Mouse (Mus musculus): ENCODE data around the gene Lhx4. TPM values are rescaled to one million over a fixed set of nuclear protein-coding genes. Genes with fewer than 3 reads are reported as not detected.
A peak's percentile ranks its signal among the peaks of the same experiment; 100 is the strongest.

Gene Lhx4
- total RNA-seq (2021), result not detected
- long read RNA-seq, experiment 1, result 0 reads
- long read RNA-seq, experiment 2, result 0 reads

DNA sequence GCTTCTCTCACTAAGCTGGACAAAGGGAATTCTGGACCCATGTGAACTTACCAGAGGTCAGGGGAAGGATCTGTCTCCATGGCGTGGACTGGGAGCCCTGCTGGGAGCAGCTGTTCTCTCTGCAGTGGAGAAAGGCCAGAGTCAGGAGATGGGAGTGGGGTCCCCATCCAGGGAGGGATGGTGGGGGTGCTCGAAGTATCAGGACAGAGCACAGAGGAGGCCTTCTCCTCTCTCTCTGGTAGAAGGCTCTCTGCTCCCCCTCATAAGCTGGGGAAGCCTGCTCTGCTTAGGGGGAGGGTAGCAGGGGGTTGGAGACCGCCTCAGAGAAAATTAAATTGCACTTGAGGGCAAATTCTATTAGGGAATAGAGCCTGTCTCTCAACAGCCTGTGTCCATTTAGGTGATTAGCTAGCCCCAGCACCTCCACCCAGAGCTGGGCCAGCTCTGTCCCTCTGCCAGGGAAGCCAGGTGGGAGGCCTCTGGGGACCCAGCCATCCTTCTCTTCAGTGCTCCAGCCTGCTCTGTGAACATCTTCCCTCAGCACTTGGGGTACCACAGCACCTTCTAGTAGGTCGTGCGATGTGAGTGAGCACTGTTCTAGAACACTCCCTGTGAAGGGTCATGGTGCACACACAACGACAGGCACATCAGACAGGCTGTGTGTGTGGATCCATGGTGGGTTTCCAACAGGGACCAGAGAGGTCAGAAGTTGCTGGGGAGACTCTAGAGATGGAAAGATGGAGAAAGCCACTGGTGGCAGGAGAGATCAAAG is at the start of gene Lhx4:
TSS of gene Lhx4 (minus strand) at position 201 of the 772 bp plus-strand sequence.
- DNase-seq (ENCODE audit: low spot score in 2 of 2), result no peak

DNA sequence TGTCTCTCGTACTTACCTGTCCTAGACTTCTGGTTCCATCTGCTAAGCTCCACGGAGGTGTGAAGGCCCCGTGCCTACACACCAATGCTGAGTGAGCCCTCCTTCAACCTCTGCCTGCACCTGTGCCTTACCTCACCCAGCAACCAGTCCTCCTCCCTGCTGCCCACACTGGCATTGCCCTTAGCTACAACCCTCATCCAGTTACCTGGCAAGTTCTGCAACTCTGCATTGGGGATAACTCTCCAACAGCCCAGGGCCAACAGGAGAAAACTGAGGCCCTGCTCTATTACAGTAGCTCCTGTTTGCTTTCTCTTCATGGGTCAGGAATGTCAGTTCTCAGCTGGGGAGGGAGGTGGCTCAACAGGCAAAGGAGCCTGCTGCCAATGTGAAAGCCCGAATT is 46.5 kb upstream of the Lhx4 start:
- DNase-seq (ENCODE audit: low spot score in 2 of 2), result no peak

DNA sequence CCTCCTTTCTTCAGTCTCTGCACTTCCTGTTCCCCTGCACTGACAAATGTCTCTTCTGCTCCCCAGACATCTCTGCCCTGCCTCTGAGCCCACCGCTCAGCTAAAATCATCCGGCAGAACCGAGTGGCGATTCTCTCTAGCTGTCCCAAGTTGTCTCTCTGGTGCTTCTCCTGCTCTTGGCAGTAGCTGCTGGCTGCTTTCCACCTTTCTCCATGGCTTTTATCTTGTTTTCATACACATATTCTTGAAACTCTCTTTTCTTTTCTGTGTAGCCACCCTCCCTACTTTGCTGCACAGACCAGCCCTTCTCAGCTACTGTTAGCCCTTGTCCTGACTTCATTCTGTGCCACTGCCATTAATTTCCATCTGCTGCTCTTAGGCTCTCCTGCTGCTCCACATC is 45.9 kb upstream of the Lhx4 start:
- DNase-seq (ENCODE audit: low spot score in 2 of 2), result no peak

DNA sequence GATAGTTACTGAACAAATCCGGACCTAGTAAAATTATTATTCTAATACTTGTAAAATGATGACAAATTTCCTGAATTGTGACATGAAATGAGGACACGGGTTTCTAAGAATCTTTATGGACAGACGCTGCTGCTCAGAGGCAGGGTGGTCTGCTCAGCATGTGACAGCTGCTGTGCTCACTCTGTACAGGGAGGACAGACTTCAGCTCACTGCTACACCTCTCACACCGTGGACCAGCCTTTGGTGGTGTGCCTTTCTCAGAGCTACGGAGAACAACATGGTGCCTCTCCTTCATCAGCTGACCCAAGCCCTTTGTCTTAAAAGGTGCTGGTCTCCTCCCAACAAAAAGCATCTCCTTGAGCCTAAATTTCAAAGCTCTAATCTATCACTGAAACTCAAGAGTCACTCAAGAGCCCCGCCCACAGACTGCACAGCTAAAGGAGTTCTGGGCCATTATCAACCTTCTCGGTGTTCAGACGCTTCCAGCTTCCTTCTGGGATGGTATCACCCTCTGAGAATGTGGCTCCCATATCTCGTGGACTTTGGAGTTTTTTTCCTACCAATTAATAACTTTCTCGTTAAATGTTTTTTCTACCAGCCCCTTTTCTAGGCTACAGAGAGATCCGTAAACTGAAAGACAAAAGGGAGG is 45.4 kb upstream of the Lhx4 start:
- DNase-seq (ENCODE audit: low spot score in 2 of 2), result no peak

DNA sequence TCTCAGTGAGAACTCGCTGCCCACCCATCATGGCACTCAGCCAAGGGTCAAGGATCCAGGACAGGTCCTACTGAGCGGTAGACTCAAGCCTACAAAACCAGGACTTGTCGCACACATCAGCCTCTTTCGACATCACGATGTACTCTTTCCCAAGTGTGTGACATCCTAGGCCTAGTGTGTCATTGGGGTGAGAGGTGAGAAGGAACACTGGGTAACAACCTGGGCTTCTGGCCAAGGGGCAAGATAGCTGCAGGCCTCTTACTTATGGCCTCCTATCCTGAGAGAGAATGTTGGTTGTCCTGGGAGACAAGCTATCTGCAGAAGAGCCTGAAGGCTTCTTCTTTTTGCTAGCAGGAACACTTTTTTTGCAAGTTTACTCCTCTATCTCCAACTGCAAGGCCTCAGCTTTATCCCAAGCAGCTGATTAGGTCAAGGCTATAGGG is 44.3 kb upstream of the Lhx4 start:
- DNase-seq (ENCODE audit: low spot score in 2 of 2), result no peak

DNA sequence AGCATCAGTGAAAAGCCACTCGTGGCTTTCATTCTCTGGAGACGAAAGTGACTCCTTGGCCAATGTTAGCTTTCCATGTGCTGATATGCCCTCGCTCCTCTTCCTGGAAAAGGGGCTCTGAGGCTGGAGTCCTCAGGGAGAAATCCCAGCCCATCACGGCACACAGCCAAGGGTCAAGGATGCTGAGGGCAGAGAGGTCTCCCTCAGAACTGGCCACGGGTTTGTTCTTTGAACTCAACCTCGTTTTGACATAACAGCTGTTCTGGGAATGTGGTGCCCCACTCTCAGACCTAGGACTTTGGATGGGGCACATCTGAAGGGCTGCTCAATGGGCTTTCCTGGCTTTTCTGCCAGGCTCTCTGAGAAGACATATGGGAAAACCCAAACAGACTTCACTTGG is 43.4 kb upstream of the Lhx4 start:
- no peak for DNase-seq (ENCODE audit: low spot score in 2 of 2)

DNA sequence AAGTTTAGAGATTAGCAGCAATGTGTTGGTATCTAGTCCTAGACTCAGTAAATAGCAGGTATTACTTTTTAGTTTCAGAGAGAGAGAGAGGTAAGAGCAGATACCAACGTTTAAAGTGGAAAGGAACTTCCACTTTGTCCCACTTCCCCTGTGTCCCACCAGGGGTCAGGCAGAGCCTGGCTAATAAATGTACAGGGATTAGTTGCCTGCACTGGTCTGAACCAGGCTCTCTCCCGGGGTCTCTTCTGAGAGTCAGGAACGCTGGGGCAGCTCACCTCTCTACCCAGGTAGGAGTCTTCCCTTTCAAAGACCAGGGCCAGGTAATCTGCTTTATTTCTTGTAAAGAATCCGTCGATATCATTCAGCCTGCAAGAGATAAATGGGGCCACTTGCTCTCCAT is 40.4 kb upstream of the Lhx4 start:
- DNase-seq (ENCODE audit: low spot score in 2 of 2), result no peak

DNA sequence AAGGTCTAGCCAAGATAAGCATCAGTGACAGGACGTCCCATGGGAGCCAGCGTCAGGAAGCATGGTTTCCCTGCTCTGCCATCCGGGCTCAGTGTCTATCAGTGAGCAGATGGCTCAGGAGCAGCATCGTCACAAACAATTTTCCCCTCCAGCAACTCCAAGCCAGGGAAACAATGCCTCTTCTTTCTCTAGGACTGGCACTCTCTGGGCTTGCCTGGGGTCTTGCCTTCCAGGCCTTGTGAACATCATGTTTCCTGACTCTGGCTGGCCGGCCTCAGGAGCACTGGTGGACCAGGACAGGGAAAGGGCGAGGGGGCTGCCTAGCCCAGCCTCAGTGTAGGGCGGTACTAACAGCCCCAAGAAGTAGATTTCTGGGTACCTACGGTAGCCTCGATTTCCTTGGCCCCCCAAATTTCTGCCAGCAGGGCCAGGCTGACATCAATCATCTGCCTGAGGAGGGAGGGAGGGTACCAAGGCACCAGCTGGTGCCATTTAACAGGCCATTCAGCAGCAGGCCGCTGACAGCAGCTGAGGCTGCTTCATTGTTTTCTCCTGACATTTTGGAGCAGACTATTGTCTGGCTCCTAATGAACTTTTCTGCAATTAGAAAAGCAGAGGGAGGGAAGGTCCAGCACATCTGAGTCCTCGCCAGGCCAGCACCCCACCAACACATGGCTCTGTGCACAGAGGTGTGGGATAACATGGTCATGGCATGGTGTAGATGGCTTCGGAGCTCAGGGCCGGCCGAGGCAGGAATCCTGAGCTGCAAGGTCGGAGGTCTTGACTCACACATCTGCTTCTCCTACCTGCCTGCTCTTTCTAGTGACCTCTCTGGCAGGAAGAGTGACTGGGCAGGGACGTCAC is 38.9 kb upstream of the Lhx4 start:
- DNase-seq (ENCODE audit: low spot score in 2 of 2), result peak; percentile 17 to 24

DNA sequence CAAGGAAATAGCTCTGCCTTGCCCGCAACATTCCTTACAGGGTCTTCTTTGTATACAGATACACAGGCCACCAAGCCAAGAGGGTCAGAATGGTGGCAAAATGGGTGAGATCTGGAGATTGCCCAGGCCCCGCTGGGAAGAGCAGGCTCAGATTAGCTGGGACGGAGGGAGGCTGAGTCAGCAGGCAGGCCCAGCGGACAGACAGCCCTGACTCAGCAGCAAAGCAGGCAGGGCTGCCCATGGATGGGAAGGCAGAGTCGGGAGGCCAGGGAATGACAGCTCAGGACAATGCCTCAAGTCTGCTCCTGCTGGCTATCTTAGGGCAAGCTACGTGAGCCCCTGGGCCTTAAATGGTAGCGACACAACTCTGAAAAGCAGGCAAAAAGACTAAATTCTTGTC is 34.4 kb upstream of the Lhx4 start:
- DNase-seq (ENCODE audit: low spot score in 2 of 2), result no peak

DNA sequence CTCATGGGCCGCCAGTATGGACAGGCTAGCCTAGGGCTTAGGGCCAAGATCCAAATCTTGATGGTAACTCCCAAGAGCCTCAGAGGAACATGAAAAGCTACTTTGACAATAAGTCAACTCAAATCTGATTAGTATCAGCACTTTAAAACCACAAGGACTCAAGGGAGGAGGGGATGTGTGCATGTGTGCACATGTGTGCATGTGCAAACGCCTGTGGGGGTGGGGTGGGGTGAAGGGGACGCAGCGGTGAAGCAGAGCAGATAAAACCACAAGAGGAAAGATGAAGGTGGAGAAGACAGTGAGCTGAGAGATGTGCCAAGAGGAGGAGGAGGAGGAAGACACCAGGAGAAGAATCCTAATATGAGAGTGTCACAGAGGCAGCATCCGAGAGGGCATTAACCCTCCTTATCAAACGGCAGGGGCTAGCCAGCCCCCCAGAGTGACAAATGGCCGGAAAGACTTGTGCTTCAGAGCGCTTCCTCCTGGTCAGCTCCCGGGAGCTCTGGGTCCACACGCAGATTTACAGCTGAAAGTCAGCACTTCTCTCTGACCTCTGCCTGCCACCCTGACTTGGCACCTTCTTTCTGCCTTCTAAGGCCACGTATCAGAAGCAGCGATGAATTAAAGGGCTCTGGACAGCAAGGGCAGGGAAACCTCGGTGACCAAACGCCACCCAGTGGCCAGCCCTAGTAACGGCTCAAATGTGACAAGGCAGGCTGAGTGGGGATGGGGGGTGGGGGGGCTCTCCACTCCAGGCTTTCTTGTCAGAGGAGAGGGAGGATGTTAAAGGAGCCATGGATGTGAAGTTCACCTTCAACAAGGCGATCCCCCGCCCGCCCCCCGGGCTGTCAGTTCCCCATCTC is 33.1 kb upstream of the Lhx4 start:
- peak; percentile 54 for DNase-seq (ENCODE audit: low spot score in 2 of 2)

DNA sequence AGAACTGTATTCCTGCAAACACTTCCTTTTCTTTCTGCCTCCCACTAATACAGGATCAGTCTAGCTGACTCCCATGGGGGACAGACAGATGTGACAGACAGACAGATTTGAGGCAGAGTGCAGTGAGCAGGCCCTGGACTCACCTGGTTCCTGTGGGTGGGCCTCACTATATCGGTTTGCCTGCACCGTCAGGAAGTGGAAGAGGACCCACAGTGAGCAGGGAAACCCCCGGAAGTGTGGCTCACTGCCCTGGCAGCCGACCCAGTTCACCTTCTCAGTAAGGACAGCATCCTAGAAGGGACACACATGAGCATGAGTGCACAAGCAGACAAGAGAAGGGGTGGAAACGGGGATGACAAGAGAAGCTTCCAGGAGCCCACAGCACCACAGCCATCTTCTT is 30.9 kb upstream of the Lhx4 start:
- DNase-seq (ENCODE audit: low spot score in 2 of 2), result no peak

DNA sequence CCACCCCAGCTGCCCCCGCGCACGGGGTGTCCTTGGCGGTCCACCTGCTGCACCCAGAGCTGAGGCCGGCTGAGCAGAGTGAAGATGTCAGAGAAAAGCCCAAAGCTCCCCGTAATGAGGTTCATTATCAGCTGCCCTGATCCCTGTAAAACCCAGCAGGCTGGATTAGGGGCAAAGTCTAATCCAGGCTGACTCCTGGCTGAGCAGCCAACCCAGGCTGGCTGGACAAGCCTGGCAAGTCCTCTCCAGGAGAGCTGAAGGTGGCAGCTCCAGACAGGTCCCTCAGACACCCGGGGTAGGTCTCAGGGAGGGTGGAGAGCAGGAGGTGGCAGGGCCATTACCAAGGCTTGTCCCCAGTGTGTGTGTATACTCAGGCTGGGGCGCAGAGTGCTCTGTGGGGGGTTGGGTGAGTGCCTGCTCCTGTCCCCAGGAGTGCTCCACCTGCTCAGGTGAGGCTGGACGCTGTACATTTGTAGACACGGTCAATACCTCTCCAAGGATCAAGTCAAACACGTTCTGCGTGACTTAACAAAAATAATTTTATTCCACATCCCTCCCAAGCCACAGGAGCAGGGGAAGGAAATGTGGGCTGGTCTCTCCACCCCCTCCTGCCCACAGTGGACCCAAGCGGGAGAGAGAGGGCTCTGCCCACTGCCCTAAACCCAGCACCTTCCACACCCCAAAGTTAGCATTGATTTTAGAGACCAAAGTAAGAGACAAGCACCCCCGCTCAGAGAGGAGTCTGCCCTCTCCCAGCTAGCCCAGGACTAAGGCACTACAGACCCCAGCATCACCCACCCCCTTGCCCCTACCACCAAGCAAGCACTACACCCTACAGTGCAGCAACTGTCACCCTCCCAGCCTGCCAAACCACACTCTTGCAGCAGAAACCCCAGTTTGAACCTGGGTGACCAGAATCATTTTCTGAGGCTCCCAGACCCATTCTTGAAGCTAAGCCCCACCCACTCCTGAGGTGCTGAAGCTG is 26.4 kb upstream of the Lhx4 start:
- DNase-seq (ENCODE audit: low spot score in 2 of 2), result no peak

DNA sequence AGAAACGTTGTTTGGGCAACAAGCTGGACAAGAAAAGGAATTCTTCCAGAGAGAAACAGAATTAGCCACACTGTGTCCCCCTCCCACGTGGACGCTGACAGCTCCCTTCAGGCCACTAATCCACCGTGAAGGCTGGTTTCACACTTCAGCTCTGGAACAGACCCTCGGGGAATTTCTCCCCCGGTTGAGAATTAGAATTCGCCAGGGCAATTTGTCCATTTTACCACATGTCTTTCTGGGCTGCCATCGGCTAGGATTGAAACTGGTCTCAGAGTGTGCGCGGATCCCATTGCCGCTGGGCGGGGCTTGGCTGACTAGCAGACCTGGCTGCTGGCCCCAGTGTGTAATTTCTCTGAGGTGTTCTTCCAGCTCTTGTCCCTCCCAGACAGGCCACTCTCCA is 7.7 kb upstream of the Lhx4 start:
- DNase-seq (ENCODE audit: low spot score in 2 of 2), result no peak

DNA sequence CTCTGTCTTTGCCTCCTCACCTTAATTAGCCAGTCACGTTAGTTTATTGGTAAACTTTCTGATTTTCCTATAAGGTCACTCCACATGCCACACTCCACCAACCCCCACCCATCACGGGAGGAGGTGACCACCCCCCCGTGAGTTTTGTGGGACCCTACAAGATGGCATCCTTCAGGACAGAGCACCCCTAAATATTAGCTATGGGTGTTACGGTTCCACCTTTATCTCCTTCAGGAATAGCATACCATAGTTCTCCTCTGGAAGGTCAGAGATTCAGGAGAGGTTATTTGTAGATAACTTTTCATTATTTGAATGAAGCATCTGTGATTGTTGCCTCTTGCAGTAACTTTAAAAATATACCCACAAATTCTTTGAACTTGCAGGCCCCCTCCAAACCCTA is 7.2 kb upstream of the Lhx4 start:
- DNase-seq (ENCODE audit: low spot score in 2 of 2), result no peak

DNA sequence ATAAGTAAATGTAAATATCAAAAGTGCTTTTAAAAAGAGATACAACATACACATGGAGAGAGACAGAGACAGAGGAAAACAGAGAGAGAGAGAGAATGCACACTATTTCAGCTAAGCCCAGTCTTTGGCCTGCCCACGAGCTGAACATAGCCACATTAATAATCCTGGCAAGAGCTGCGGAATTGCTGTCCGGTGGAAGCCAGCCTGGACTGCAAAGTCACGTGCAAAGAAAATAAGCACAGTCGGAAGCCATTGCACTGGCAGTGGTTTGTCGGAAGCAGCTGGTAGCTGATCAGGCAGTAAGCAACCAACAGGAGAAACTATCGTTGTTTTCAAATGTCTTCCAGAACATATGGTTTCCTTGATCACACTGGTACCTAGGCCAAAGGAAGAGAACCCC is 6.1 kb upstream of the Lhx4 start:
- no peak for DNase-seq (ENCODE audit: low spot score in 2 of 2)

DNA sequence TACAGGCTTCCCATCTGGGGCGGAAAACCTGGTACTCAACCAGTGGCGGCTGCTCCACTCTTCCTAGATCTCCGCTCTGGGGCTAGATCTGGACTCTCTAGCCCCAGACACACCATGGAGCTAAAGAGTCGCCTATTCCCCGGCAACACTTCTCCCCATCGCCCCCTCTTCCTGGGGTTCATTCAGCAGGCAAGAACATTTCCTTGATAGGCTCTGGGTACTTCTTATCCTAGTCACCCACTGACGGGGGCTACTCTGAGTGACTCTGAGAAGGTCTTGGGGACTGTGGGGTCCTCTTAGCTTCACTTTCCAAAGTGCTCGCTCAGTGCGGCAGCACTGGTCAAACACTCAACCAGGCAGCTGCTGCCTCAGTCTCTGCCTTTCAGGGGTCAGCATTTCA is 1.9 kb upstream of the Lhx4 start:
- DNase-seq (ENCODE audit: low spot score in 2 of 2), result no peak

DNA sequence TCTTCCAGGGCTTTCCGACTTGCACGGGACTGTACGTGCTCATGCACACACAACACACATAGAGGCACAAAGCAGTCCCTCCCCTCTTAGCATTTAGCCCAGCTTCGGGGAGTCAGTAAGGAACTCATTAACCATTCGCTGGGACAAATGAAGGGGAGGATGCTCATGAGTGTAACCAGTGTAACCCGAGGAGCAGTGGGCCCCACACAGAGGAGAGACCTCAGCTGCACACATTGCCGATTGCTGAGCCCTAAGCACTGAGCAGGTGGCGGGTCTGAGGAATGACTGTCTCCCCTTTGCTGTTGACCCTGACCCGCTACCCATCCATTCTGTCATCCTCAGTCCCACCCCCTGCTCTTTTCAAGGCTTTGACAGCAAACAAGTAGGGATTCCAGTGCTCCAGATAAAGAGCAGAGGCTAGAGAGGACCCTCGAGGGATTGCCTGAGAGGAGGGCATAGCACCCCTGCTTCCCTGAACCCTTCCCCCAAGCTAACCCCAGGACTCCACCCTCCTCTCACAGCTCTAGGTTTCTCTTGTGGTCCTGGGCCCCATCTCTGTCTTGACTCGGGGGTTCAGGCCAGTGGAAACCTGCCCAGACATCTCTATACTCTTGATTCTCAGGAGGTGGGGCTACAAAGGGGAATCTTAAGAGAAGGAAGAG is 836 bp downstream of the Lhx4 start:
- DNase-seq (ENCODE audit: low spot score in 2 of 2), result no peak

DNA sequence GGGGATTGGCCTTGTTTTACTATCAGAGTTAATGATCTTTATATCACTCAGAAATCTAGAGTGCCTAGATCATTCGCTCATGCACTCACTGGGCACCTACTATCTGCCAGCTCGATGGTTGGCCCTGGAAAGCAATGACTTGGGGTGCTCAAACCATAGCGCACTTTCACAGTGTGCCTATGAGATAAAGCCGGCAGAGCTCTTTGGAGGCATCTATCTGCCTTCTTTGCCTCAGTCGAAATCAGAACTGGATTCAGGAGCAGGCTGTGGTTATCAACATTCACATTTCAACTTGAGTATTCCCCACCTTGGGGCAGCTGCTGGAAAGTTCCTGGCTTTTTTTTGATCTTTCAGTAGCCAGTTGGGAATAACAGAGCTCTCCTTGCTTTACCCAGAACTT is 3.6 kb downstream of the Lhx4 start:
- DNase-seq (ENCODE audit: low spot score in 2 of 2), result no peak

DNA sequence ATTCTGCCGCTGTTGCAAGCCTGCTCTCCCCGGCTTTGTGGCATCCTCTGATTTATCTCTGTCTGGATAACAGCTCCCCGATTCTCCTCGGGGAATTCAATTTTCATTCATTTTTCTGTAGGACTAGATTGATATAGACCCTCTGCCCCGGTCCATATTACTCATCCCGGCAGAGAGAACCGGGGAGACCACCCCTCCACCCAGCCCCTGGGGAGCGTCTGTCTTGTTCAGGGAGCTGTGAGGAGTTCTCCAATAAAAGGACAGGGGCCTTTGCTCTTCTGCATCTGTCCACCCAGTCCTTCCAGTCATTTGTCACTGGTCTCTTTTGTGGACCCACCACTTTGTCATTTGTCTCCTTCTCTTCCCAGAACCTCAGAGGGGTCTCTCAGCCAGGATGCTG is 4.5 kb downstream of the Lhx4 start:
- no peak for DNase-seq (ENCODE audit: low spot score in 2 of 2)
